Mouse (Mus musculus): Measurements from ENCODE around the gene Gramd1b.
A peak's percentile ranks its signal among the peaks of the same experiment; 100 is the strongest.

Gramd1b gene

DNA sequence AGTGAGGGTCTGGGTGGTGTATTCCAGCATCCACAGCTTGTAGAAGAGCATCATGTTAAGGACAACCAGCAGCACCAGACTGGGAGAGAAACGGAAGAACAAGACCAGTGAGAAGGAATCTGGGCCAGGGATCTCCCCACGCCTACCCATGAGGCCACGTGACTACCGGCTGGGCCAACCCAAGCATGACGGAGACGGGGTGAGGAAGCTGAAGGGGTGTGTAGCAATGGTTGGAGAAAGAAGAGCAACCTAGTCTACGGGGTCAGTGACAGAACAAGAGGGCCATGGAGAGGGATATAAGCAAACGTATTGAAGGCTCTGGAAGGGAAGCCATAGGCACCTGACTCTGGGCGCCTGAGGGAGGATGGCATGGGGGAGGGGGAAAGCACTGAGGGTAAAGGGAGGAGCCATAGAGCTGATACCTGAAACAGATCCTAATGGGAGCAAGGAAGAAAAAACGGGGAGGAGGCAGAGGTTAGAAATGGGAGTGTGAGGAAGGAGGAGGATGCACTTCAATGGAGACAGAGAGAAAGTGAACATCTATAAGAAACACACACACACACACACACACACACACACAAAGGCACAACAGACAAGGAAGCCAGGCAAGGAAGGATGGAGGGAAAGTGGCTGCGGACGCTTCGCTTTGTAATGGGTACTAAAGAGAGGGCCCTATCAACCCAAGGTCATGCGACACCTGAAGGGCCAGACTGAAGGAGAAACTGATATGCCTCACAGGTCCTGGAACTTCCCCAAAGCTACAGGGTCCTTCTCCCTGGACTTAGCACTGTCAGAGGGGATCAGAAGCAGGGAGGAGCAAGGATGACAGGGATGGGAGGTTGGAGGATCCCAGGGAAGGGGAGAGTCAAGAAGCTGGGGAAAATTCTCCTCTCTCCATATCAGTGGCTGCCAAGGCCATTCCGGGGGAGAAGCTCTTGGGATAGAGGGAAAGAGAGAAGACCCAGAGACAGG, 230.9 kb downstream of the Gramd1b start:
- DNase-seq = no peak

DNA sequence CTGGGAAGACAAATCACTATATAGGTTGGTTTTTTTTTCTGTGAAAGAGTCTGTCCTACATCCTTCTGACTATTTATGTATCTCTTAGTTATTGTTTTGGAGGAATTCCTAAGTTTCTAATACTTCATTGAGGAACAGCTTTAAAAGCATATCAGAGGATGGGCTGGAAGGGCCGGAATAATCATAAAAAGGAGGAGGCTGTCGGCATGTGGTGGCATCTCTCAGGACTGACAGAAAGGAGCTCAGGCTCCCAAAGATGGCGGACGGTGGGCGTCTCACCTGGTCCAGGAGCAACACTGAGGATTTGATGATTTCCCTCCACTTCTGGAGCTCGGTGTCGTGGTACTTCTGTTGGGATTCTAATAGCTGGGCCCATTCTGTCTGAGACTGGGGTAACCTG, 231.9 kb downstream of the Gramd1b start:
- DNase-seq = no peak

DNA sequence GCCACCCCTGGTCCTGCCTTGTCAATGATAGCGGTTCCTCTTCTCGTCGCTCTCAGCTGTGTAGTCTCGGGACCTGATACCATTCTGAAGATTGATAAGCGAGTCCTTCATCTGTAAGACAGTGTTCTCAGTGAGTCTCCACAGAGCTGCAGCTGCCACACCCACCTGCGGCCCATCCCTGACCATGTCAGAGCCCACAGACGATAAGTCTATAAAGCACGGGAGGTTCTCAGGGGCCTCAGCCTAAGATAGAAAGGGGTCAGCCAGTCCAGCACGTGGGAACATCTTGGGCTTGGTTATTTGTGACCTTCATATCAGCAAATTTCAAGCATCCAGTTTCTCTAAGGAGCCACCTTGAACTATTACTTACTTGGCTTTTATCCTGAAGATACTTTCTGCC, 233.2 kb downstream of the Gramd1b start:
- DNase-seq = no peak

DNA sequence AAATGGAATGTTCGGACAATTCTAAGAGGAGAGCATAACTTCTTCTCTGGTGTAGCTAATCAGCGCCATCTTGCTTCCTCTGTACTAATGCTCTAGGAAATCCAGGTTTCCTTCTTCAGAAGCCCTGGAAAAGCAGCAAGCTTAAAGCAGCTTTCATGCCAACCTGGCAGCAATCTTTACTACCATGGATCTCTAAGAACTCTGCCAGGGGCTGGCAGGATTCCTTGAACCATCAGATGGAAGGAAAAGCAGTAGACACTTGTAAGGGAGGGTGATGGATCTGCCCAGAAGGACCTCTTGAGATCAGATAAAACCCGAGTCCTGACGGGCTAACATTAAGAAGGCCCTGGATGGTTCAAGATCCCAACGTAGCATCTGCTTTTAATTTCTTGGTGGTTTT, 234.9 kb downstream of the Gramd1b start:
- DNase-seq = peak; percentile 62

DNA sequence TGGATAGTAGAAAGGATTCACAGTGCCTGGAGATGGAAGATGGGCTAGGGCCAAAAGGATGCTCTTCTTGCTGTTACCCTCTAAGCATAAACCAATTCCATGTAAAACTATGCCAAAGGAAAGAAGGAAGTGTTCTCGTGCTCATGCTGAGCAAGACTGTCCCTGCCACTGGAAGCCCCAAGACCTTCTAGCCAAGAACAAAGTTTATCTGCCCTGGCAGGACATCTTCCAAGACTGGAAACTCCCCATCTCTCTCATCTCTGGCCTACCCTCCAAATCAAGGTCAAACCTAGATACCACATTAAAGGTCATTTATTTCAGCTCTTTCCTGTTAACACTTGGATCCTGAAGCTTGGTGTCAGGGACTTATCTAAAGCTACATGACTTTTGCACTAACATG, 236.3 kb downstream of the Gramd1b start:
- no peak for DNase-seq

DNA sequence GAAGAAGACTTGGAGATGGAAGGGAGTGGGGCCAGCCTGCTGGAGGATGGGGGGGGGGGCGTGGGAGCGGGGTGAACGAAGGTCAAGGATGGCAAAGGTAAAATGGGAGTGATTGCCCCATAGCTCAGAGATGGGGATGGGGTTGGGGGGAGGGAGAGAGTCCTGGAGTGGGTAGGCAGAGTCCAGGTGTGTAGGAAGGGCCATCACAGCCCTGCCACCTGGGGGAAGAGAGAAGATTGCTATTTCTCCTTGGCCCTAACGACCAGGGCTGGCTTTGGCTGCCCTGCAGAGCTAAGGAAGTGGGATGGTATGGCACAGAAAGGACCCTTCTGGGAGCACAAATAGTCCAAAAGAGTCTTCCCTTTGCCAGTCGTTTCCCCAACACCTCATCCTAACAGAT, 237.0 kb downstream of the Gramd1b start:
- no peak for DNase-seq

DNA sequence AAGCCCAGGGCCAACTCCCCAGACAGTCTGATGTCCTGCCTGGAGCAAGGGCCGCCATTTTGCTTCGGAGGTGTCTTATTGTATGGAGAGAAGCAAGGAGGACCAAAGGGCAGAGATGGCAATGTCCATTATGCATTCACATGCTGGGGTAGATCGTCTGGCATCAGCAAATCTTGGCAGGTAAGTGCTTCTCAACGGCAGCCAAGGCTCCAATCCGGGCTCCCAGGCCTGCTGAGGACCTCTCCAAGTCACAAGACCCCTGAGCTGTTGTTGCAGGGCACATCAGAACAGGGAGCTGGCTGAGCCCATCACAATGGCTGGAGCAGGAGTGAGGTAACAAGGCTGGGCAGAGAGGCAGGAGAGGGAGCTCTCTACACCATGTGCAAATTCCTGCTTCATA, 237.4 kb downstream of the Gramd1b start:
- DNase-seq = no peak

DNA sequence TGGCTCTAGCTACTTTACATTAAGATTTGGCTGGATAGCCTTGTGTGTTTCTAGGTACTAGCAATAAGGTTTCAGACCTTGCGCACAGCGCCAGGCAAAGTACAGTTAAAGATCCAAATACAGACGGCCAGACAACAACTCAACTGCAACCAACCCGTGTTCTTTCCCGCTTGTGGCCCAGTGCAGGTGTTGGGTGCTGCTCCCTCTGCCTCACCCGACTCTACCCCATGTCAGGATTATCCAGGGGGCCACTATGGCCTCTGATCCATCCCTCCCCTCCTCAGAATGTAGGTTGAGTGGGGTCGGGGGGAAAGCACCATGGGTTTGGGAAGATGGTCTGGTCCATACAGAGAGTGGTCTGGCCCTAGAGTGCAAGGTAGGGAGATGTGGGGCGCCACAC, 237.9 kb downstream of the Gramd1b start:
- DNase-seq = no peak

DNA sequence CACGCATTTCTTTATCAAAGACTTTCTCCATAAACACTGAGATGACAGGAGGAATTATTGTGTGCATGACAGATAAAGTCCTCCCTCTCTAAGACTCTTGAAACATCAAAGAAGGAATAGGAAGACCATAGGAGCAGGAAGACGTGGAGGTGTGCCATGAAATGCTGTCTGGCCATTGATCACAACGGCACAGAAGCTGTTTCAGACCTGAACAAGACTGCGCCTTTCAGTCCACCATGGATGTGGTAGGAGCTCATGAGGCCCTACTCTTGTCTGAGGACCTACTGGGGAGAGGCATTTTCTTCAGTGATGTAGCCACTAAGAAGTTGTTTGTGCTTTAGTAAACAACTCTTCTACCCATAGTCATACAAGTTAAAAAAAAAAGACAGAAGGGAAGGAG, 238.7 kb downstream of the Gramd1b start:
- no peak for DNase-seq

DNA sequence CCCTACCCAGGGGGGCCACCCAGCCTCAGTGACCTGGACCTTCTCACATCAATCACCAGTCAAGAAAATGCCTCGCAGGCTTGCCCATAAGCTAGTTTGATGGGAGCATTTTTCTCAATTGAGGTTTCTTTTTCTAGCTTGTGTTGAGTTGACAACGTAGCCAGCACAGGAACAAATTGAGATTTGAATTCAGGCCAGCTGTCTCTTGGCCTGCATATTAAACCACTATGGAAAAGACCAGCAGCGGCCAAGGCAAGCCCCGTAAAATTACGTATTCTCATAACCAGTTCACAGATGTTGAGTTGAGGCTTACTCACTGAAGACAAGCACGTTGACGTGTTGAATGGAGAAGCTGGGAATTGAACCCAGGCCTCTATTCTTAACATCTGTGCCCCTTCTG, 248.2 kb downstream of the Gramd1b start:
- DNase-seq = no peak

DNA sequence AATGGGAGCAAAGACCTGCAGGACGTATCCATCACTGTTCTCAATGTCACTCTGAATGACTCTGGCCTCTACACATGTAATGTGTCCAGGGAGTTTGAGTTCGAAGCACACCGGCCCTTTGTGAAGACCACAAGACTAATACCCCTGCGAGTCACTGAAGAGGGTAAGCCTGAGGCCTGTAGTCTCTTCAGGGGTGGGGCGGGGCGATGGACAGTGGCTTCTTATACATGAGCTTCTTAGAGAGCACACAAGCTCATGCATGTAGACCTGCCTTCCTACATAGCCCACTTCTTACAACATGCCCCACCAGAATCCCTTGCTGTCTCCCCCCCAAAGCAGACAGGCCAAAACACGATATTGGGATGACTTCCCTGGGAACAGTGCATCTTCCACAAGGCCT, 251.7 kb downstream of the Gramd1b start:
- no peak for DNase-seq

DNA sequence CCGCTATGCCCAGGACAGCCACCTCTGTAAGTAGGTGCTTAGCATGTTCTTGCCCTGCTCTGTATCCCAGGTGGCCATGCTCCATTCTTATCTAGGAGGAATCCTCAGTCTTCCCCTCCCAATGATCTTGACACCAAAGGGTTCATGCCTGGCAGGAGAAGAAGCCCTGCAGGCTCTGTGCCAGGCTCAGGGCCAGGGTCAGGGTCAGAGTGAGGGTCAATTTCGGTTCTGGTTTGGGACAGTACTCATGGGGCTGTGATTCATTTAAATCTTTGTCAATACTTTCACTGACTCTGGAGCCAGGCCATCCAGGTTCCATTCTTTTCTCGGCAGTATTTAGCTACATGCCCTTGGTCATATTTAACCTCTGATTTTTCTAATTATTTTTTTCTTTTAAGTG, 253.5 kb downstream of the Gramd1b start:
- DNase-seq = no peak

DNA sequence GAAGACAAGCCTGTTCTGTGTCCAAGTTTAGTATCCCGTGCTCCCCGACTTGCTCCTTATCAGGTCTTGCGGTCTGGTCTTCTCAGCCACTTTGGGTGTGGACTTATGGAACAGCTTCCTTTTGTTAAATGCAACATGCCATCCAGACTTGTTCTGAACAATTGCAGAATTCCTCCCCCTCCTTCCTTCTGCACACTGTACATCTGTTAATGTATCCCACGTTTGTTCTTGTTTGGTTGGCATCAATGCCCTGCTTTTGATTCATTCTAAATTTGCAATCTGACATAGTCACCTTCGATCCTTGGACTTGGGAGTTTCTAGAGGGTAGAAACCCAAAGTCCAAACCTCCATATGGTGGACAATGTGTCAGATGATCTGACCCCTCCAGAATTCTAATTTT, 255.3 kb downstream of the Gramd1b start:
- no peak for DNase-seq

DNA sequence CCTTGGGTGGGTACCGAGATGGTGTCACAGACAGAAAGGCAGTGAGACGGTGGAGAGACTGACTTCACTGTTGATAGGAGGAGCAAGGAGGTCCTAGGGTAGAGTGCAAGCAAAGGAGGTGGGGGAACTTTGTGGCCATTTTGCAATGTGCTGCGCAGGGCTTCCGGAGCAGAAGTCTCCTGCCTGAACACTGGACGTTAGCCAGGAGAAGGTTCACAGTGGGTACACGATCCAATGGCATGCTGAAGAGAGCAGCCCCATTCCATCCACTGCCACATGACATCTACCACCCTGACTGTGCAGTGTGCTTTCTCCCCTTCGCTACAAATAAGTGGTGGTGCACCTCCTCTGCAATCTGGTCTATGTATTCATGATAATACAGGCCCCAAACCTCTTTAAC, 258.4 kb downstream of the Gramd1b start:
- DNase-seq = no peak

DNA sequence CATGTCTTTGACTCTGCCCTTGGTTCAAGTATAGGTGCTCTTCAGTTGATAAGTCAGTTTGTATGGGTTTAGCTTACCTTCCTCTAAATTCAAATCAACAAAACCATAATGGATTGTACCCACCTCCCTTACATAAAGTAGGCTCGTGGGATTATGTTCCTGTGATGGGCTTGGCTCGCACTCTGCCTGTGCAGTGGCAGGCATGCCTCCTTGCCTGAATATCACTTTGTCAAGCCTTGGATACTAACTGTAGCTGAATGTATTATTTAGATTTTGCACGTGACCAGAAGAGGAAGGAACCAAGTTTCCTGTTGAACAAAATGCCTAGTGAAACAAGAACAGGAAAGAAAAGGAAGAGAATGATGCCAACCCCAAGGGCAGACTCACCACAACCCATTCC, 260.1 kb downstream of the Gramd1b start:
- DNase-seq = no peak

DNA sequence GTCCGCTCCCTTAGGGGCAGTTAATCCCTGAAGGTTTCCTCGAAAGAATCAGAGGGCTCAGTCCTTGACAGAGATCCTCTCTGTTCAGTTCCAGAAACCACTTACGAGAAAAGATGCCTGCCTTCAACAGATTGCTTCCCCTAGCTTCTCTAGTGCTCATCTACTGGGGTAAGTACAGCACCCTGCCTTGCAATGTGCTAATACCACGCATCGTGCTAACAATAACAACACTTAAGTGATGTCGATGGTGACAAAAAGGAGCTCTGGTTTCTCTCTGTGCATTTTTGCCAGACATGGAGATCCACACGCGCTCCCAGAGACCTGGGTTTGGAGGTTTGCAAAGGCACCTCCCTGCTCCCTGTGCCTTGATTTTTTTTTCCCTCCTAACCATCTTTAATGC, 261.3 kb downstream of the Gramd1b start:
- DNase-seq = no peak

DNA sequence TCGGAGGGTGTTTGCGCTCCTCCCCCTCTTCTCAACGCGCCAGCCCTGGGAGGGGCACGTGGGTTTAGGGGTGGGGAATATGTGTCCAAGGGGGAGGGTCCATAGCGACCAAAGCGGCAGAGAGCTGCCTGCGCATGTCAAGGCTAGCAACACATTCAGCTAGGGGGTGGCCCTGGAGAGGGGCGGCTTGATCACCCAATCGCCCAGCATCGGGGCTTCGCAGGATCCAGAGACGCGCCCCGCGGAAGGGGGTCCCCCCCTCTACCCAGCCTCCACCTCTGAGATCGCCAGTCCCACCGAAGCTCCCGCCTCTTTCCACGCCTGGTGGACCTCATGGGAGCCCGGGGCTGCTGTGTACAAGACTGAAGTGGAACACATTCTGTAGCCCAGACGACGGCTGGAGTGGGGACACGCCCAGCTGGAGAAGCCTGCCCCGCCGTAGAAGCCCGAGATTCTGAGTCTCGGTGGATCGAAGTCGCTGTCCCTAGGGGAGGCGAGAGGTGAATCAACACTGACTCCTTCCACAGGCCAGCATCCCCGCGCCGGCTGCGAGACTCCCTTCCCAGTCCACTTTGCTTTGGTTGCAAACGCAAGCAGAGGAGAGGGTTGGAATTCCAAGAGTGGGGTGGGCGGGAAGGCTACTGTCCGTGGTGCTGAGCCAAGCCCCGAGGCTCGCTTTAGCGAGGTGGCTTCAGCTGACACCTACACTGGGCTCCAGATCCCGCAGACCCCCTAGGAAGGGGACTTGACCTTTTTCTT, 261.9 kb downstream of the Gramd1b start, which contains the start of gene Scn3b:
TSS of gene Scn3b (plus strand) at position 115 of the 759 bp plus-strand sequence.
- peak; percentile 80 for DNase-seq

DNA sequence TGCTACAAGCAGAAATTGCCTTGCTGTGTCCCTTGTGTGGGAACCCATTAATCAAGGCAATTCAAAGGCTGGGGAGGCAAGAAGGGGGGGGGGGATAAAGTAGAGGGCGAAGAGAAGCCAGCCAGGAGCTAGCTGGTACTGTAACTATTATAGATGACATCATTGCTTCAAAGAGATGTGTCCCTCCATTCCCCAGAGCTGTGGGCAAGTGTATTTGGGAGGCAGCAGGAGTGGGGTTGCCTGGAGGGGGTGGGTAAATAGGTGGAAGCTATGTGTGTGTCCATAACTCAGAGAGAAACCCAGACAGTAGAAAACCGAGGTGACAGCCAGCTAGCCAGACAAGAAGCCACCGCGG, 262.5 kb downstream of the Gramd1b start:
- DNase-seq = no peak

DNA sequence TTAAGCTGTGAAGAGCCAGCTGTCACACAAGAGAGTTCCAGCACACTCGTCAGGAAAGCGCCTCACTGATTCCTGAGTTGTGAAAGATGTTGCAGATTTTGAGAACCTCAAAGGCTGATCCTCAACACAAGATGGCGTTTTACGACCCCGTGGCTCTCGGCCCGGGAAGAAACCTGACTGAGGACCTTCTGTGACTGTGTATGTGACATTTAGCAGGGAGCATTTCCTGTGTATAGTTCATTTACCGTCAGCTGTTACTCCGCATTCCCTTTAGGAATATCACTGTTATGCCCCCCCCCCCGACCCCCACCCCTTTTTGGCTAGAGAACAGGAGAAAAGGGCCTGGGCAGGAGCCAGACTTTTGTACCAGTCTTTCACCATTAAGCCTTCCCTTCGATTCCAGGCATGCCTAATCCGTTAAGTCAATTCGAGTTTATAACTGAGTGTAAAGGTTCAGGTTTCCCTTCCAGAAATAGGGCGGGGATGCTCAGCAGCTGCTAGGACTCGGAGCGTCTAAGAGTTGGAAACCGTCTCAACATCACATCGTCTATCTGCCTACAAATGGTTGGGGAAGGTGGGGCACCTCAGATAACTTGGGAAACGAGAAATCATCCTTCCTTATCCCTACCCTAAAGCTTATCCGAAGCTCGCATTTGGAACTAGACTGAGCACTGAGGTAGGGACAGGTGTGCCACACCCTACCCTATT, 263.0 kb downstream of the Gramd1b start:
- DNase-seq = peak; percentile 22

DNA sequence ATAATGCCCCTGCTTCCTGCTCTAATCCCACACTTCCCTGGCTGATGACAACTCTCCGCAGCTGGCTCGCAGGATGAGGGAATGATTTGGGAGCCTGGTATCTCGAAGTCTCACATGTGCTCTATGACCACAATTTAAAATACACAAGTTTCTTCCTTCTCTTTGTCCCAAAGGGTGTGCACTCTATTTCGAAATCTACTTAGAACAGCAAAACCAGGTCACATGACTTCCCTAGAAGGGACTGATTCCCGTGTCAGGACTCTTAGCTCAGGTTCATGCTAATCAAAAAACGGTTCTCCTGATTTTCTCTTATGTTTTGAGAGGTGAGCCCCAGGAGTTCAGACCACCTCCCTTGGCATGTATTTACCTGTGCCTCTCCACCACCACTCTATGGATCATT, 267.3 kb downstream of the Gramd1b start:
- DNase-seq = no peak

DNA sequence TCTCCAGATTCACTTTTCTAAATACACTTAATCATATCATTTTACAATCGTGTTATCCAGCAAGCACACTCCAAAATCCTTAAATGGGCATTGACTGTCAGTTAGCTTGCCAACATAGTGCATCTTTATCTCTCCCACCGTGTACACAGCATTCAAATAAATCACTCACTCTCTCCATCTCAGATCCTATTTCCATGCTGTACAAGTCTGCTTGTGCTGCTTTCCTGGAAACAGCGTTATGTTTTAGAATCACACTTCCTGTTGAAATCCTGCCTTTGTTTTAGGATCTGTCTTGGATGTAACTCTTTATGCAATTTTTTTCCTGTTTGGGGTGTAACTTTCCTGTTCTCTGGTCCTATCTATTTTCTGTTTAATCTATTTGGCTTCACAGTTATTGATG, 278.7 kb downstream of the Gramd1b start:
- no peak for DNase-seq

DNA sequence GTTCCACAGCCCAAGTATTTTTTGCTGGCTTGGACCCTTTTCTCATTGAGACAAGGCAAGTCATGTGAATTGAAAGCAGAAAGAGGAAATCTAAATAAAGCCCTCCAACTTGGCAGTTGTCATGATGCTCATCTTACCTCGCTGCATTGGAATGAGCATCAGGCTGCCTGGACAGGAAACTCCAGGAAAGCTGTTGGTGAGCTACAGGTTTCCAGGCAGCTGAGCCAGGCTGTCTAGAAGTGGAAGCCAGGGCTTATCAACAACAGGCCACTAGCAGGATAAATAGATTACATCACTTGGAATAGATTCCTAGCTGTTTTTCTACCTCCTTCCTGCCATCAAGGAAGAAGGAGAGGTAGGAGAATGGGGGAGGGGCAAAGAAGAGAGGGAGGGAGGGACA, 282.1 kb downstream of the Gramd1b start:
- no peak for DNase-seq

DNA sequence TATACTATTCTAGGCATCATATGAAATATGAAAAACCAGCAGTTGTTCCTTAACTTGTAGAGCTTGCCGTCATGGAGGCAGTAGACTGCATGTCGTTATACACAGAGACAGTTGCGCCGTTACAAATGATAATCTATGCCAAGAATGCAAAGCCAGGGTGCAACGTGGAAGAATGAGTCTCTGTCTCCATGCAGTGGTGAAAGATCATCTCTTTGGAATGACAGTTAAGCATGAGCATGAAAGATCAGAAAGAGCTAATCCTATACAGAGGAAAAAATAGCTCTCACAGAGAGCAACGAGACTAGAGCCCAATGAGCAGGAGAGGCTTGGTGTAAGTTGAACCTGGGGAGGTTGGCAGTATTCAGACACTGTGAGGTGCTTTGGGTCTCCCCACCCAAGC, 284.5 kb downstream of the Gramd1b start:
- DNase-seq = no peak

All from right cerebral cortex, postnatal 4 days (tissue).